Mouse (Mus musculus) c-Kit-positive CD71-positive TER-119-negative erythroid progenitor cells, embryonic 14.5 days (primary cell): ENCODE results near the gene Slc25a45.

Experiments used
- DNase-seq: peaks from one replicate; pipeline ENCODE4 v3.0.0-alpha.2; 2013; ENCODE audit warnings: low read depth

Slc25a45 gene

DNA sequence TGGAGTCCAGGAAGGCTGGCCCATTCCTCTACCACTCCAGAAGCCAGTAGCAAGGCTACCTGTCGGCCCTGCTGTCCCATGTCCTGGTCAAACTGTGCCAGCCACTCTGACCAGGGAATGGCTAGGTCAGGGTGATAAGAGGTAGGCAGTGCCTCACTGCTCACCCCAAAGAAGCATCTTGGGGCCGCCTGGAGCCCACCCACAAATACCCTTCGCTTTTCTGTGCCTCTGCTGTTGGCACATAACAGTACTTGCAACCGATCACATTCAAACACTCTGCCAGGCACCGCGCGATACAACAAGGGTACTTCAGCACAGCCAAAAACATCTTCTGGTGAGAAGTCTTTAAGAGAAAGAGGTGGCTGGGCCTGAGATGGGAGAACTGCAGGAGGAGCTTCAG, 14.7 kb downstream of the Slc25a45 start:
- no peak for DNase-seq

DNA sequence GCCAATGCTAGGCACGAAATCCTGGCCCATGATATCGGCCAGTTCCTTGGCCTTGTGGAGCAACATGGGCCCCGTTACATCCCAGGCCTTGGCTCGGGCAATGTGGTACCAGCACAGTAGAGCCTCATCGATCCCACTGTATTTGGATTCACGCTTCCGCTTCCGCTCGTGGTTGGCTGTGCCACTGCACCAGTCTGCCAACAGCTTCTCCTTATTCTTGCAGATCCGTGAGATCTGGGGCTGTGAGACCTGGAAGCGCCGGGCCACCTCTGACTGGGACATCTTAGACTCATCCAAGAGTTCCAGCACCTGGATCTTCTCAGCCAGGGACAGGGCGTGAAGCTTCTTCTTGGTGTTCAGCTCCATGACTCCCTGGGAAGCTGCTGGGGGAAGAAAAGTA, 15.1 kb downstream of the Slc25a45 start:
- no peak for DNase-seq

DNA sequence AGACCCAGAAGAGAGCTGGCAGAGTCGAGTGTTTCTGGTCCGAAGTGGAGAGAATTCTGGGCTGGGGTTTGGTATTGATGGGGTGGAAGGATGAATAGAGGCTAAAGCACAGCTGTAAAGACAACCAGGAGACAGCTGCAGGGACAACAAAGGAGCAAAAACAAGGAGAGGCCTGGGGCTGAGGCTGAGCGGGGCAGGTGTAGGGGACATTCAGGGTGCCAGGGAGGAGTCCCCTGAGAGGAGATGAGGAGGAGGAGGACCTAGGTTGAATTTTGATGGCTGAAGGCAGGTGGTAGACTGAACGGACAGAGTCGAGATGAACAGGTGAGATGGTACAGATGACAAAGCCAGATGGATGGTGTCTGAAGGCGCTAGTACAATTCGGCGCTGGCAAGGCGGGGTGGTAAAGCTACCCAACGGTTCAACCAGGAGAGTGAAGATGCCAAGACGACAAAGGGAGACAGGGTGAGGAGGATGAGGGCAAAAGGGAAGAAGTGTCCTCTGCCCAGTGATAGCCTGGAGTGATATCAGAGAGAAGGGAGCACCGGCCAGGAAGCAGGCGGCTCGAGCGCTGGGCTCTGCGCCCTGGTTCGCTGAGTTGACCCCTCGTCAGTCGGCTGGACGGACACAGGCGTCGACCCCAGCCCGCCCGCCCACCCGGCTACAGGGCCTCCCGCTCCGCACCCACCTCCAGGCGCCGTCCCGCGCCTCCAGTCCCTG, 15.8 kb downstream of the Slc25a45 start:
- DNase-seq, result no peak

DNA sequence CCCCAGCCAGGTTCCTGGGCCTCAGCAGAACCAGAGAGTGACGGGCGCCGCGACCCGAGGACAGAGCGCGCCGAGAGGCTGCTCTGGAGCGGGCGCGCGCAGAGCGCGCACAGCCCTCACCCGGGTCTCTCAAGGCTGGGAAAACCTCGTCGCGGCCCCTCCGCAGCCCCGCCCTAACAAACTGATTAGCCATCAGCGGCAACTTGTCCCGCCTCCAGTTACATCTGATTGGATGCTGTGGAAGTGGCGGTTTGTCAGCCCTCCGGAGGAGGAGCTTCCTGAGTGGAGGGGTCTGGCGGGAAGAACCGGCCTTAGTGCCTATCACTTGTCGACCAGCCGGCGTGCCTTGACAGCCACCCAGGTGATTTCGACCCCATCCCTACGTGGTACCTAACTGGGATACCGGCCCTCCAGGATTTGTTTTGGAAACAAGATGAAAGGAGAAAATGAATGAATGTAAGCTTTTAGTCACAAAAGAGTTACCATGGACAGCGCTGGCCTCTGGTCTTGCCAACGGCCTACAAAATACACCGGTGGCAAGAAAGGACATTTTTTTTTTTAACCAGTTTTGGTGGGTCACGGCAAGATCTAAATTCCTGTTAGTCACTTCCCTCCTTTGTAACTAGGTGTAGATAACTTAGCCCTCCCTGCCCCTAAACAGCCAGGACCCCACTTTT, 16.5 kb downstream of the Slc25a45 start, which contains the start of gene Tigd3:
Gene Tigd3 (minus strand): TSS at position 148 of the 677 bp plus-strand sequence.
- peak; percentile 95 for DNase-seq

DNA sequence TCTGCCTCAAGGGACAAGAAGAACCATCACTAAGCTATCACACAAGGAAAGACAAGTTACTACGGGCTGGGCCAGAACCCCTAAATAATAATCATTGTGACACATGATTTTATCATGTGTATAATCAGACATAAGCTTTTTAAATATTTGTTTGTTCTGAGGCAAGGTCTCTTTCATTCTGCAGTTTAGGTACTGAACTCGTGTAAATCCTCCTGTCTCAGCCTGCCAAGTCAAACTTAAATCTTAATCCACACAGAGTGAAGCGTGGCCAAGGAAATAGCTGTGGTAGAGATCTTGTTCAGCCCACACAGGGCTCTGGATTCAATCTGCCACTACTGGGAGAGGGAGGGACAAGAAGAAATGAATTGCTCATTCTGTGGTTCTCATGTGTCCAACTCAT, 29.7 kb downstream of the Slc25a45 start:
- no peak for DNase-seq

DNA sequence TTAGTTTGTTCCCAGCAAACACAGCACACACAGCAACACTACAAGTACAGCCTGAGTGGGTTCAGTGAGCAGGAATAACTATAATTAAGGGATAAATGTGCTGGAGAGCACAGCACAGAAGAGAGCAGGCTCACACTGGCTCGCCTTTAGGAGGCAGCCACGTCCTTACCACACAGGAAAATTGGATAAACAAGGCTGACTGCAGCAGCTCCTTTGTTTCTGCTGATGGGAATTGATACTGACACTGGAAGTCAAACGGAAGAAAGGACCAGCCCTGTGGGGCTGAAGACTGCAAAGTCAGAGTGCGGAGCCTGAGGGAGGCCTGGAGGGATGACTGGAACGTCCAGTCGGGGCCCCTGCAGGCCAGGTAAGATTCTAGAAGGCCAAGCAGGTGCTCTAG, 32.6 kb downstream of the Slc25a45 start:
- no peak for DNase-seq

DNA sequence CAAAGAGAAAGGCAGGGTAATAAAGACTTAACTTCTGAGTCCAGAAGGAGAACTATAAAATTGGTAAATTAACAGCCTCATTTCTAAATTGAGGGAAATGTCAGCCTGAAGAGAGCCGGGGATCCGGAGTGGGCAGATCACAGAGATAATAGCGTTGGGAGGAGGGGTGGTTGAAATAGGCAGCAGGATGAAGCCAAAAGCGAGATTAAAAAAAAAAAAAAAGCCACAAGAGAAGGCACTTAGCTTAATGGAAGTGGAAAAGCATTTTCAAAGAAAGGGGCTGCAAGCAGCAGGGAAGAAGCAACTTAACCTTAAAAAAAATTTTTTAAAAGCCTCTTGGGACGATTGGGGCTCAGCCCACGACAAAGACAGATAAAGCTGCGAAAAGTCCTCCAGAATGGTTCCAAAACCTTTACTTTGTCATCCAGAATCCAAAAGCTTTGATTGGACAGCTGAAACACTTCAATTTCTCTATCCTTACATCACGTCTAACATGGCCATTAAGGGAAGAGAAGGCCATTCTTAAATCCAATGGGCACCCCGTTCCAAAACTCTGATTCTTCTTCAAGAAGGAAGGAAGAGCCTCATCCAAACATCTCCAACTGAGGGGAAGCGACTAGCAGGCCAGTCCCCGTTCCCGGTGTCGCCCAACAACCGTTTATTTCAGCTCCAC, 34.0 kb downstream of the Slc25a45 start:
- peak; percentile 32 for DNase-seq

DNA sequence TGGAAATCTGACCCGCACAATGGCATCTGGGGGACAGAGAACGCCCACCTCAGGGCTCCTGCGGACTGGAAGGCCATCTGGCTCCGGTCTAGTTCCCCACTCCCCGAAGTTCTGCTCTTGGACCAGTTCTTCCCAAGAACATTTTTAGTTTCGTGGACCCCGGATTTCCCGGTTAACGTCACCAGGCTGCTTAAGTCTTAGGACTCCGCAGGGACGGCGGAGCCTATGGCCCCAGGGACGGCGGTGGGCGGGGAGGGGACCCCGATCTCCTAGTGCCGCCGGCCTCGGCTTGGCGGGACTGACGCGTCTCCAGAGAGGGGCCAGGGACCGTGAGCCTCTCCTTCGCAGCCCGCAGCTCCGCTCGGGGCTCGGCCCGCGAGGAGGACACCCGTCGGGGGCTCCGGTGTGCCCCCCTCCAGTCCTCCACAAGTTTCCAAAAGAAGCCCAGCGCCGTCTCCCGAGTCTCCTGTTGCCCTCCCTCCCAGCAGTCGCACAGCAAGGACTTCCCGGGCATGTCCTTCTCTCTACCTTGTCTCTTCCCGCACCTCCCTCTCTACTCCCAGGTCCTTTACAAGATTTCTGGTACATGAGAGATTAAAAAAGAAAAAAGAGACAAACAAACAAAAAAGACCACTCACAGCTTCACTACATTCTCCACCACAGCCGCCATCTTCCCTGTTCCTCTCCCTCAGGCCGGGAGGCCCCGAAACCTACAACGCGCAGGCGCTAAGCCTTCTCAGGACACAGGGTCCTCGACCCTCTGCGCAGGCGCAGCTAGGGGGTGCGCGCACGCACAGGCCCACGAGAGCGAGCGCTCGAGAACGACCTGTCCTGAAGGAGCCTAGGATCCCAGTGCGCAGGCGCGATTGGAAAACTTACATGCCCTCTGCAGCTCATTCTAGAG, 34.7 kb downstream of the Slc25a45 start:
- DNase-seq, result peak; percentile 100

DNA sequence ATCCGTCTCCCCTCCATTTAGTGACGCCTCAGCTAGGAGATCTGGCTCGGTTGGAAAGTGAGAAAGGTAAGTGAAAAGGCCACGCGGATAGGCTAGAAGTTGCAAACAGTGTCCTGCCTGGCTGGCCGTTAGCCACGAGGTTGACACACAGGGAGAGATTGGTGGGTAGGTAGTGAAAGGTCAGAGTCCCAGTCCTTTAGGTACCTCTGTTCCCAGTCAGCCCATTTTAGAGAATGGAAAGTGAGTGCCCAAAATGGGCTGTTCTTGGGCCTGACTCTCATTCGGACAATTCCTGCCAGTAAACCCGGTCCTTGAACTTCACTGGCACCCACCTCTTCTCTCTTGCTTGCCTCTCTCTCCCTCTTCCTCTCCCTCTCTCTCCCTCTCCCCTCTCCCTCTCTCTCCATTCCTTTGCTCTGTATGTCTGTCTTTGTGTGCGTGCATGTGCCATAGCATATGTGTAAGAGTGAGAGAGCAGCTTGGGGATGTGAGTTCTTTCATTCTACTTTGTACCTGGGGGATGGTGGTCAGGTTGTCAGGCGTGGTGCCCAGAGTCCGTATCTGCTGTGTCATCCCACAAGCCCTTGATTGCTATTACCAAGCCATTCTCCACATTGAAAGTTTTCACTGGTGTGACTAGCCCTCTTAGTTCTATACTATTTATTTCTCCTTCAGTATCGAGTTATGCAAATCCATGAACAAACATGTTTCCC, 35.6 kb downstream of the Slc25a45 start, which contains the start of gene Dpf2:
Gene Dpf2 (minus strand): TSS at position 4 of the 713 bp plus-strand sequence.
- DNase-seq, result no peak

DNA sequence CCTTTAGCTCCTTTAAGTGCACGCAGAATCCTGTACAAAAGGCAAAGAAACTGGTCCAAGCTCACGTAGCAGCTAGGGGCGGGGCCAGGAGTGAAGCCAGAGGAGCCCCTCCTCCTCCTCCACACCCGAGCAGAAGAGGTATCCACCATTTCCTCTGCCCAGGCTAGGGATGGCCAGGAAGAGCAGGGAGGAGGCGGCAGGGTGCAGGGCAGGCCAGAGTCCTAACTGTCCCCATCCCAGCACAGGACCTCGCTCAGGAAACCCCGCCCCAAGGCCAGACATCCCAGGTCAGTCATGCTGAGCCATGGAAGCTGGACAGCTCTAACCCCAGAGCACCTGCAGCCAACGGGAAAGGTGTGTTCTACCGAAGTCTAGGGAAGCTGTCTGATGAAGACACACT, 44.1 kb downstream of the Slc25a45 start:
- DNase-seq, result no peak

DNA sequence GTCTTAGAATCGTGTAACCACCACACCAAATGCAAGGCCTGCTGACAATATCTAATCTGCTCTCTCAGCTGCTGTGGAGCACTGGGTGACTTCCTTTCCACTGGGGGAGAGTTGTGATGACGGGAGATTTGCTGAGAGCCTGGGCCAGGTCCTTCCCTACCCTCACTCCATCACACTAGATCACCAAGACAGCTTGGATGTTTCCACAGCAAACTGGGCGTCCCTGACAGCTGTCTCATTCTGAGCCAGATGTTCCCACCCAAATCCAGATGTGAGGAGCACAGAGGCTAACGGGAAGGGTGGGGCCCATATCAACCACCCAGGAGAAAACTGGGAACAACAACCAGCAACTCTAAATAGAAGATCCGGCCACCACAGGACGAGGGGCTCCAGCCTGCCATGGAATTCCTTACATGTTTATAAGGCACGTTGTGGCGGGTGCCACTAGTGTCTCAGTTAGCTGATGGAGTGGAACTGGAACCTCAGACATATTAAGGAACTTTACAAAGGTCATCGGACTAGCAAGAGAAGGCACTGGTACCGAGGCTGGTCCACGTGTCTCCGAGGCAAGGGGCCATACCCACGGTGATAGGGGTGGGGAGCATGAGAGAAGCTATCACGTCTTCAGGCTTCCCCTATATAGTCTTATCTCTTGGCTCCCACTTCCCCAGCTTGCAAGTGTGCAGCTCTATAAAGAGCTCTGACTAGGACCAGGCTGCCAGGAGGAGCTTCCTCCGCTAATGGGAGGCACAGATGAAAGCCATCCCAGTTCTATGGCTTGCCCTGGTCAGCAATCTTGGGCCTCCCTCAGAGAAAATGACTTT, 44.7 kb downstream of the Slc25a45 start:
- peak; percentile 36 for DNase-seq

DNA sequence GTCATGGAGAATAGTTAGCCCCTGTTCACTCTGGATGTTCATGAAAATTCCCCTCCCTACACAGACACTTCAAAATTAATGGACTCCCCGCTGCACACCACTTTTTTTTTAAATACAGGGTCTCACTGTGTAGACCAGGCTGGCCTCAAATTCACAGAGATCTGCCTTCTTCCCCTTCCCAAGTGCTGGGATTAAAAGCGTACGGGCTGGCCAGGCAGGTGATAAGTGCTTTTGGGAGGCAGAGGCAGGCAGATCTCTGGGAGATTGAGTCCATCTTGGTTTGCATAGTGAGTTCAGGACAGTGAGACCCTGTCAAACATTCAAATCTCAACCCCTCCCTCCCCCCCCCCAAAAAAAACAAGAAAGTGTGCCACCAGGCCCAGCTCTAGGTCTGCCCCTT, 45.4 kb downstream of the Slc25a45 start:
- no peak for DNase-seq

DNA sequence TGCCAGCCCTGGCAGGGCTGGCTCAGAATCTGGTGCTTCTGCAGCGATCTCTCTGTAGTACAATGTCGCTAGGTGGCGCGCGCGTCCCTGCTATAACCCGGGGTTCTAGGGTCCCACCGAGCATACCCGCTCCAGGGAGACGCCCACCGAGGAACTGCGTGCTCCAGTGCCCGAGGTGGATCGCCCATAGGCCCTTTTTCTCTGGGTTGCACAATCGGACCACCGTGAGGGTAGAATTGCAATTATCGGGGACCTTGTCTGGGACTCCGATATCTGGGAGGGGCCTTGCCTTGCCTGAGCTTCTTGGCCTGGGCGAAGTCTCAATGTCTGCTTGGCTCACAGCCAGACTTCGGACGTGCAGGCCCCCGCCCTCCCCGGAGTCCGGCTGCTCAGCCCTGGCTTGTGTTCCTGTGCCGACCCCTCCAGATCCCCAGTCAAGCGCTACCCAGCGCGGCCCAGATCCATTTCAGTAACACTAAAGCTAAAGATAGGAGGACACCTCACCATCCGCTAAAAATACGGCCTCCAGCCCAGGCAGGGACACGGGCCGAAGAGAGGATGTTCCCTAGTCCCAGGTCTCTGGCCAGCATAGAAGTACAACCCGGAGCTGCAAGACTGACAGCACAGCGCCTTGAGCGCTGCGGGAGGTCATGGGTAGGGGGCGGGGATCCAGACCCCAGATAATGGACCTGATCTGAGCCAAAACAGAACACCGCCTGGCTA, 46.5 kb downstream of the Slc25a45 start:
- DNase-seq, result peak; percentile 77

DNA sequence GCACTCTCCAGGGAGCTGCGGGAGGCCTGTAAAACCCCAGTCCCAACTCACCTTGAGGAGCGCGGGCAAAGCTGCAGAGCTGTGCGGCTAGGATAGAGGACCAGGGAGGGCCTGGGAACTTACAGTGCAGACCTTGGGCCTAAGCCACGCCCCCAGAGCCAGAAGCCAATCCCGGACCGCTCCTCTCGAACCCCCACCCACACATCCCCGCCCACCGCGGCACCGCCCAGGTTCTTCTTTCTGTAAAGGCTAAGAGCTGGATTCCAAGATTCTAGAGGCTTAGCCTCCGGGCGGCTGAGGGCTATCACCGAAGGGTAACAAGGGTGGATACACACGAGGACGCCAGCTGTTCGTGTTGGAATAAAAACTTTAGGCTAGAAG, 47.1 kb downstream of the Slc25a45 start, which contains the start of gene Cdc42ep2:
Gene Cdc42ep2 (minus strand): TSS at position 104 of the 381 bp plus-strand sequence.
- DNase-seq, result peak; percentile 94

DNA sequence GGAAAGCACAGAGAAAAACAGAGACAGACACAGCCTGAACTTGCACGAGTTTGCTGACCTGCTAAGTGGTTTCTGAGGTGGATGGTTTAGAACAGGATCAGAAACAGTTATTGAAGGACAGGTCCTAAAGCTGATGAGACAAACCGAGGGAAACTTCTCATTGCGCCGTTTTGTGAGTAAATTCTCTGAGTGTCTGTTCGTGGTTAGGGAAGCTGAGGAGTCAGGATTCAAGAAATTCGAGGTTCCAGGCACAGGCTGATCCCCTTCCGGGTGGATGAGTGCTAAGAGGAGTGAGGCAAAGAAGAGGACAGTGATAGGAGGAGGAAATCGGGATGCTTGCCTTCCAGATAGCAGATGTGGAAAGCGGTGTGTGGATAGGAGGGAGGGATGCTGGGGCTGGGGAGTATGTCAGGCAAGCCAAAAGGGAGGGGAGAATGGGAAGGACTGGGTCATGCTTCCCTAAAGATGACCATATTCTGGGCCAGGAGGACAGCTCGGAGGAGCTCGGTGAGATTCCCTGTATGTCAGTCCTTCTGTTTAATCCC, 47.8 kb downstream of the Slc25a45 start:
- no peak for DNase-seq

DNA sequence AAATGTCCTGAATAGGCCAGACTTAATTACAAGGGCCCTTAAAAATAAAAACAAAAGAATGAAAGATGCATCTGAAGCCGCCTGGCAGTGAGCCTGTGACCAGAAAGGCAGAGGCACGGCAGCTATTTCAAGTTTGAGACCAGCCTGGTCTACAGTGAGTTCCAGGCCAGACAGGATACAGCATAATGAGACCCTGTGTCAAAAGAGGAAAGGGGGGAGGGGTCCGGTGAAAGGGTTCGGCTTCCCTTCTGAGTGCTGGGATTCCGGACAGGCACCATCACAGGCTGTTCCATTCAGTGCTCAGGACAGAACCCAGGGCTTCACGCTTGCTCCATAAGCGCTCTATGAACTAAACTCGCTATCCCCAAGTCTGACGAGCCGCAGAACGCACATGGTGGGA, 49.4 kb downstream of the Slc25a45 start:
- no peak for DNase-seq

DNA sequence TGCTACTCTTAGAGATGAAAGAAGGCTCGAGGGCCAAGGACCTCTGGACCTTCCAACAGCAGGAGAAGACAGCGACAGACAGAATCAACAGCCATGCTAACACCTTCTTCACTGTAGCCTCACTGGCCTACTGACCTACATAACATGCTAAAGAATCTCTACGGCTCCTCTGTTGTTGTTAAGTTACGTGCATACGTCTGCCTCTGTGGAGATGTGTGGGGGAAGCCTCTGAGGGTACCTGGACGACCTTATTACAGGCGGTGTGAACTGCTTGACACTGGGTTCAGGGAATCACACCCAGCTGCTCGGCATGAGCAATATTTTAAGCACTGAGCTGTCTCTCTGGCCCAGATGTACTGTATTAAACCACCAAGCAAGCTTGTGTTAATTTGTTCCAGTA, 49.9 kb downstream of the Slc25a45 start:
- DNase-seq, result no peak

DNA sequence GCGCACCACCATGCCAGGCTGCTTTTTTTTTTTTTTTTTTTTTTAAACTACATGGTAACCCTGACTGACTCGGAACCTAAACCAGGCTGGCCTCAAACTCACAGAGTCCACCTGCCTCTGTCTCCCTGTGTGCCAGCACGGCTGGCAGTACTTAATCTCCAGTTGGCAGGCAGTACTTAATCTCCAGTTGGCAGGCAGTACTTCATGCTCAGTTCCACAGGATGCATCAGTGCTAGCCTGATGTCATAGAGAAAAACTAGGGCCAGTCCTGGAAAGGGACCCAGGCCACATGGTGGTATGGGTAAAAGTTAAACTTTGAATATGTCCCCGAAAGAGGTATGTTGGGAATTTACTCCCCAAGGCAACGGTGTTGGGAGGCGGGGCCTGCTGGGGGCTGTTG, 50.5 kb downstream of the Slc25a45 start:
- no peak for DNase-seq

DNA sequence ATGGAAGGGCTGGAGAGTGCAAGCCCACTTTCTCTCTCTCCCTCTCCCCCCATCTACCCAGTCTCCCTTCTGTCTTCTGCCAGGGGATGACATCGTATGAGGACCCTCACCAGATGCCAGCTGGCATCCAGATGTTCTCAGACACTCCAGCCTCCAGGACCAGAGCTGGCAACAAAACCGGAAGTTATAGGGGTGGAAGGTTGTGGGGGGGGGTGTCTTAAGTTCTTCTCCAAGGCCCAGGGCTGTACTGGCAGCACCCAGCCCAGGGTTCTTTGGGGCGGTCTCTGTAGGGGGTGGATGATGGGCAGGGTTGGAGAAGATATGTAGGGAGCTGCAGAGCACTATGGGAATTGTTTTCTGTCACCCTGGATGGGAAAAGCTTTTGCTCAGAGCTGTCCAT, 50.9 kb downstream of the Slc25a45 start:
- DNase-seq, result no peak
